11 mouse cellular contexts compared by ENCODE assay signal in the genomic region with DNA sequence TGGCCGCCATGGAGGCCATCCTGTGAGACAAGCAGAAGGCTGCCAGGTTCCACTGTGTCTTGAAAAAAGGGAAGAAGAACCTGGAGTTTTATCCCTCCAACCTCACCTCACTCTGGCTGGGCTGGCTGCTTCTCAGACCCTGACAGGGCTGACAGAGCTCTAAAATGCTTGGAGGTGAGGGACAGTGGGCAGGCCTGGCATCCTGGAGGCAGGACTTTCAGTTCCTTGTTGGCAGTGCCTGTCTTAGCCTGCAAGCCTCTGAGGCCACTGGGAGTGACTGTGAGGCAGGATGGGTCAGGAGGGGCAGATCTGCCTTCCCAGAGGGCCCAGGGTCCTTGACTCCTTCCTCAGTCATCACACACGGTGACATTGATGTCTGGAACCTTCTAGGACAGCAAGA.
"Had no signal": no experiment of that assay in that cellular context is flagged by ENCODE, and none has a peak within 500 bp of the region (broad histone marks: within the 10 kb centered on the region; RNA-seq: fewer than 3 reads in every experiment).

No protein-coding gene starts in this region.

- DNase-seq: kidney, postnatal 25 days; layer of hippocampus, postnatal 36 days; liver, embryonic 13.5 days; lung, adult 2 months; lung, postnatal 14 days; lung, postnatal 4 days; right cerebral cortex, adult 18-20 months; right cerebral cortex, postnatal 14 days; right cerebral cortex, postnatal 4 days; thymus, postnatal 36 days had no signal

- ATAC-seq: midbrain, embryonic 15.5 days had no signal
